Mouse (Mus musculus): ENCODE results near the gene Havcr2. TPM values are rescaled to one million over a fixed set of nuclear protein-coding genes. Genes with fewer than 3 reads are reported as not detected.

Gene Havcr2
- 0.39 and 0.40 TPM in 2 replicates for polyA plus RNA-seq (2015; fragmentation: Nextera tagmentation; extraction: Ambion mirVana)

GRCm38 (mm10) chr11:46454453-46455045 is at the start of gene Havcr2:
Gene Havcr2 (plus strand): TSS chr11:46454935.

GRCm38 (mm10) chr11:46436760-46437458 is 17.8 kb upstream of the Havcr2 start, which contains the start of gene Med7:
Gene Med7 (plus strand): TSS chr11:46436925.

GRCm38 (mm10) chr11:46523912-46524311 is 69.2 kb downstream of the Havcr2 start, which contains the start of gene Gm12169:
Gene Gm12169 (plus strand): TSS chr11:46524212.

Other genes starting within 250 kb of the Havcr2 start
- 0.07 and 0.08 TPM in 2 replicates for gene Fndc9, start 219.4 kb upstream of the Havcr2 start, polyA plus RNA-seq (2015; fragmentation: Nextera tagmentation; extraction: Ambion mirVana)
- 14.6 and 16.8 TPM in 2 replicates for gene Cyfip2, start 142.1 kb upstream of the Havcr2 start, polyA plus RNA-seq (2015; fragmentation: Nextera tagmentation; extraction: Ambion mirVana)
- 0.19 TPM in 1 of 2 replicates, not detected in the other for gene Itk, start 65.4 kb upstream of the Havcr2 start, polyA plus RNA-seq (2015; fragmentation: Nextera tagmentation; extraction: Ambion mirVana)
- not detected in 2 replicates for gene Fam71b, start 58.4 kb upstream of the Havcr2 start, polyA plus RNA-seq (2015; fragmentation: Nextera tagmentation; extraction: Ambion mirVana)
- 48.3 and 68.5 TPM in 2 replicates for gene Med7, start 18.0 kb upstream of the Havcr2 start, polyA plus RNA-seq (2015; fragmentation: Nextera tagmentation; extraction: Ambion mirVana)
- not detected in 2 replicates for gene Gm12169, start 69.3 kb downstream of the Havcr2 start, polyA plus RNA-seq (2015; fragmentation: Nextera tagmentation; extraction: Ambion mirVana)
- gene BC053393, start 116.6 kb downstream of the Havcr2 start, polyA plus RNA-seq (2015; fragmentation: Nextera tagmentation; extraction: Ambion mirVana) = 0.09 TPM in 1 of 2 replicates, not detected in the other
- not detected in 2 replicates for gene Dppa1, start 174.3 kb downstream of the Havcr2 start, polyA plus RNA-seq (2015; fragmentation: Nextera tagmentation; extraction: Ambion mirVana)